Mouse (Mus musculus): ENCODE data around the gene Lrfn3. TPM values are rescaled to one million over a fixed set of nuclear protein-coding genes. Genes with fewer than 3 reads are reported as not detected.

Gene Lrfn3
- polyA plus RNA-seq, 1 experiment from 2014 or later: 6.6 TPM

DNA sequence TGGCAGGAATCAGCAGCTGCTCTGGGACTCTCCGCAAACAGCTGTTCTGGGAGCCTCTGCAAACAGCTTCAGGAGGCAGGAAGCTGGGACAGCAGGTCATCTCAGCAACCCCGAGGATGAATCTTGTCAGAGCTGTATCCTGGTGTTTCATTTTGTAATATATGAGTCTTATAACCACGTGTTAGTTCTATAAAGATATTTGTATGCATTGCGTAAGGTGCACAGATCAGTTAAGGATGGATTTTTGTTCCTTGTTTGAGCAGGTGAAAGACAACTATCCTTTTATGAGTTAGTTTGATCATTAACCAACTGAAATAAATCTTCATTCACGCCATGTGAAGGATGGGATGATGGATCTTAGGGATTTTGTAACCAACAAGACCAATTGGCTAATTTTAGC is 17.5 kb upstream of the Lrfn3 start:
- no peak overlapping the region for H3K9ac ChIP-seq
- no peak overlapping the region for H3K4me2 ChIP-seq (replicated peaks)
- WGBS: 62% methylated on average over 5 of the region's 5 CpGs
- no peaks in the 10 kb centered on the region for H3K36me3 ChIP-seq
- H3K9me3 ChIP-seq (replicated peaks): no peaks in the 10 kb centered on the region
- ATAC-seq (ENCODE audit: insufficient number of reproducible peaks, low FRiP score, low TSS enrichment, low read depth): no peak
- H3K4me1 ChIP-seq: no peaks in the 10 kb centered on the region
- no peak overlapping the region for H3K27ac ChIP-seq (replicated peaks)
- no peaks in the 10 kb centered on the region for H3K27me3 ChIP-seq
- H3K4me3 ChIP-seq (replicated peaks): no peak overlapping the region

GRCm38 (mm10) chr7:30373501-30373962 is 11.0 kb upstream of the Lrfn3 start:
- under 1% methylated on average over 21 of the region's 21 CpGs for WGBS
- 0 out of 2 replicates have a peak, but pooled peaks cover 3% of the 10 kb centered on the region for H3K4me1 ChIP-seq
- H3K4me3 ChIP-seq (replicated peaks): peak overlapping the region; percentile 57
- no peaks in the 10 kb centered on the region for H3K9me3 ChIP-seq (replicated peaks)
- H3K27me3 ChIP-seq: no peaks in the 10 kb centered on the region
- peak overlapping the region; percentile 74 for H3K27ac ChIP-seq (replicated peaks)
- ATAC-seq (ENCODE audit: insufficient number of reproducible peaks, low FRiP score, low TSS enrichment, low read depth): peak; percentile 98
- H3K36me3 ChIP-seq: no peaks in the 10 kb centered on the region
- peak overlapping the region; percentile 41 for H3K9ac ChIP-seq
- H3K4me2 ChIP-seq (replicated peaks): peak overlapping the region; percentile 69

GRCm38 (mm10) chr7:30367466-30367865 is 4.9 kb upstream of the Lrfn3 start:
- Histone ChIP-seq H3K4me1 (peaks cover 2% of the 10 kb centered on the region), H3K36me3 (no peaks in the 10 kb centered on the region), H3K9me3 (replicated peaks) (no peaks in the 10 kb centered on the region), H3K27ac (replicated peaks) (no peak overlapping the region), H3K27me3 (0 out of 2 replicates have a peak, but pooled peaks cover 6% of the 10 kb centered on the region), H3K9ac (no peak overlapping the region), H3K4me2 (replicated peaks) (no peak overlapping the region), H3K4me3 (replicated peaks) (no peak overlapping the region)
- 72% methylated on average over 2 of the region's 2 CpGs for WGBS
- no peak for ATAC-seq (ENCODE audit: insufficient number of reproducible peaks, low FRiP score, low TSS enrichment, low read depth)

- H3K4me3 ChIP-seq (replicated peaks): peak overlapping the region; percentile 62
- ATAC-seq (ENCODE audit: insufficient number of reproducible peaks, low FRiP score, low TSS enrichment, low read depth): no peak
- H3K9me3 ChIP-seq (replicated peaks): no peaks in the 10 kb centered on the region
- H3K4me2 ChIP-seq (replicated peaks): peak overlapping the region; percentile 76
- H3K9ac ChIP-seq: no peak overlapping the region
- 60% methylated on average over 6 of the region's 6 CpGs for WGBS
- no peak overlapping the region for H3K27ac ChIP-seq (replicated peaks)
- peaks cover 14% of the 10 kb centered on the region for H3K36me3 ChIP-seq
- 0 out of 2 replicates have a peak, but pooled peaks cover 6% of the 10 kb centered on the region for H3K27me3 ChIP-seq
- peaks cover 27% of the 10 kb centered on the region for H3K4me1 ChIP-seq
These were observed 769 bp upstream of the Lrfn3 start for GRCm38 (mm10) chr7:30363344-30363738.

DNA sequence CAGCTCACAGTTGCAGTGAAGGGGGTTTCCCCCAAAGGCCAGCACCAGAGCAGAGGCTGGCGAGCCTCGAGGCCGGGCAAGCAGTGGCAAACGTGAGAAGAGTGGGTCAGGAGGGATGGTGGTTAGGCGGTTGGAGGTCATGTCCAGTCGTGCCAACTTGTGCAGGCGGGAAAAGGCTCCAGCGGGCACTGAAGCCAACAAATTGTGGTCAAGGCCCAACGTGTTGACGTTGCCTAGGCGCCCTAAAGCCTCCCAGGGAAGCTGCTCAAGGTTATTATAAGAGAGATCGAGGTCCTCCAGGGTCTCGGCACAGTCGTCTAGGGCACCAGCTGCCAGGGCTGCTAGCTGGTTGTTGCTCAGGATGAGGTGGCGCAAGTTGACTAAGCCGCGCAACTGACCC is 2.5 kb downstream of the Lrfn3 start:
- 89% methylated on average over 17 of the region's 17 CpGs for WGBS
- Histone ChIP-seq H3K27me3 (0 out of 2 replicates have a peak, but pooled peaks cover 6% of the 10 kb centered on the region), H3K4me2 (replicated peaks) (no peak overlapping the region), H3K27ac (replicated peaks) (no peak overlapping the region), H3K36me3 (peaks cover 23% of the 10 kb centered on the region), H3K9ac (no peak overlapping the region), H3K4me3 (replicated peaks) (no peak overlapping the region), H3K4me1 (peaks cover 27% of the 10 kb centered on the region), H3K9me3 (replicated peaks) (no peaks in the 10 kb centered on the region)
- ATAC-seq (ENCODE audit: insufficient number of reproducible peaks, low FRiP score, low TSS enrichment, low read depth): no peak

GRCm38 (mm10) chr7:30359276-30359865 is 3.2 kb downstream of the Lrfn3 start:
- H3K4me1 ChIP-seq: peaks cover 27% of the 10 kb centered on the region
- H3K27me3 ChIP-seq: 0 out of 2 replicates have a peak, but pooled peaks cover 6% of the 10 kb centered on the region
- no peak overlapping the region for H3K4me3 ChIP-seq (replicated peaks)
- H3K9me3 ChIP-seq (replicated peaks): no peaks in the 10 kb centered on the region
- ATAC-seq (ENCODE audit: insufficient number of reproducible peaks, low FRiP score, low TSS enrichment, low read depth): no peak
- peaks cover 23% of the 10 kb centered on the region for H3K36me3 ChIP-seq
- H3K9ac ChIP-seq: no peak overlapping the region
- no peak overlapping the region for H3K4me2 ChIP-seq (replicated peaks)
- 87% methylated on average over 31 of the region's 31 CpGs for WGBS
- no peak overlapping the region for H3K27ac ChIP-seq (replicated peaks)

DNA sequence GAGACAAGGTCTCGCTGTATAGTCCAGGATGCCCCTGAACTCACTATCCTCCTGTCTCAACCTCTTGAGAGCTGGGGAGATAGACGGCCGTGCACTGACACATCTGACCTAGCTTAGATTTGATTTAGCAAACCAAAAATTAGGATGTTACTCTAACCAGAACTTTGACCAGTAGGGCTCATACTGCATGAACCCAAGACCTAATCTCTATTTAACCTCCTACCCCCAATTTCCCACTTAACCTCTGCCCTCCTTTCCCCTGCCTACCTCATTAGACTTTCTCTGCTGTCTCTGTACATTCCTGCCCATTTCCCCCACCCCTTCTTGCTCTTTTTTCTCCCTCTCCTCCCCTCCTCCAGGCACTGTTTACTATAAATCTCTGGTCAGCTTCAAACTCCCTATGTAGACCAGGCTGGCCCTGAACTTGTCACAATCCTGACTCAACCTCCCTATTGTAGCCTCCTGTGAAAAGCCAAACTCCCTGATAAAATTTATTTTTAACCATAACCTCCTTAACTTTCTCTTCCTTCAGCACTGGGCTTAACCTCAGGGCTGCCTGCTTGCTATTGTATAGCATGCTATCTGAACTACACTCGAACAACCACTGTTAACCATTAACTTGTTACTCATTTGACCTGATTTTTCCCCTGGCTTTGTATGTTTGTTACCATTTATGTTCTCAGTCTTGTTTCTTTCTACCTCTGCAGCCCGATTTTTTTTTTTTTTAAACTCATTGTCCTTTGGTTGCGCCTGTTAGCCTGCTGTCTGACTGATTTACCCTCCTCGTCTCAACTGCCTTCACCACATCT is 4.0 kb downstream of the Lrfn3 start:
- peaks cover 23% of the 10 kb centered on the region for H3K36me3 ChIP-seq
- H3K27ac ChIP-seq (replicated peaks): no peak overlapping the region
- no peak for ATAC-seq (ENCODE audit: insufficient number of reproducible peaks, low FRiP score, low TSS enrichment, low read depth)
- H3K9me3 ChIP-seq (replicated peaks): no peaks in the 10 kb centered on the region
- WGBS: 60% methylated on average over 7 of the region's 7 CpGs
- H3K27me3 ChIP-seq: no peaks in the 10 kb centered on the region
- H3K4me3 ChIP-seq (replicated peaks): no peak overlapping the region
- peaks cover 27% of the 10 kb centered on the region for H3K4me1 ChIP-seq
- no peak overlapping the region for H3K9ac ChIP-seq
- H3K4me2 ChIP-seq (replicated peaks): no peak overlapping the region

GRCm38 (mm10) chr7:30354059-30354458 is 8.5 kb downstream of the Lrfn3 start:
- Histone ChIP-seq H3K4me2 (replicated peaks) (no peak overlapping the region), H3K36me3 (peaks cover 9% of the 10 kb centered on the region; the same call in 1 of the 2 replicates), H3K4me1 (no peaks in the 10 kb centered on the region), H3K9me3 (replicated peaks) (no peaks in the 10 kb centered on the region), H3K27ac (replicated peaks) (no peak overlapping the region), H3K27me3 (peaks cover 5% of the 10 kb centered on the region), H3K4me3 (replicated peaks) (no peak overlapping the region), H3K9ac (no peak overlapping the region)
- no peak for ATAC-seq (ENCODE audit: insufficient number of reproducible peaks, low FRiP score, low TSS enrichment, low read depth)
- 70% methylated on average over 4 of the region's 4 CpGs for WGBS

GRCm38 (mm10) chr7:30353279-30353822 is 9.2 kb downstream of the Lrfn3 start:
- ATAC-seq (ENCODE audit: insufficient number of reproducible peaks, low FRiP score, low TSS enrichment, low read depth): no peak
- H3K4me1 ChIP-seq: no peaks in the 10 kb centered on the region
- 6% methylated on average over 6 of the region's 6 CpGs for WGBS

GRCm38 (mm10) chr7:30347828-30348227 is 14.7 kb downstream of the Lrfn3 start:
- peaks cover 34% of the 10 kb centered on the region for H3K27me3 ChIP-seq
- H3K9ac ChIP-seq: no peak overlapping the region
- H3K27ac ChIP-seq (replicated peaks): no peak overlapping the region
- H3K4me3 ChIP-seq (replicated peaks): no peak overlapping the region
- WGBS: 2% methylated on average over 30 of the region's 30 CpGs
- ATAC-seq (ENCODE audit: insufficient number of reproducible peaks, low FRiP score, low TSS enrichment, low read depth): no peak
- no peaks in the 10 kb centered on the region for H3K9me3 ChIP-seq (replicated peaks)
- peak overlapping the region; percentile 17; the same call in 1 of the 2 replicates for H3K4me2 ChIP-seq (replicated peaks)
- no peaks in the 10 kb centered on the region for H3K36me3 ChIP-seq
- peaks cover 5% of the 10 kb centered on the region; the same call in 1 of the 2 replicates for H3K4me1 ChIP-seq

More at GRCm38 (mm10) chr7:30353279-30353822, 9.2 kb downstream of the Lrfn3 start:
- Histone ChIP-seq H3K27ac (replicated peaks) (no peak overlapping the region), H3K4me2 (replicated peaks) (no peak overlapping the region), H3K27me3 (peaks cover 12% of the 10 kb centered on the region), H3K9me3 (replicated peaks) (no peaks in the 10 kb centered on the region), H3K4me3 (replicated peaks) (no peak overlapping the region), H3K9ac (no peak overlapping the region), H3K36me3 (peaks cover 9% of the 10 kb centered on the region; the same call in 1 of the 2 replicates)

GRCm38 (mm10) chr7:30346635-30347379 is 15.8 kb downstream of the Lrfn3 start:
- WGBS: 26% methylated on average over 21 of the region's 21 CpGs

More at GRCm38 (mm10) chr7:30346635-30347379, 15.8 kb downstream of the Lrfn3 start:
- no peak for ATAC-seq (ENCODE audit: insufficient number of reproducible peaks, low FRiP score, low TSS enrichment, low read depth)
- Histone ChIP-seq H3K27me3 (peaks cover 39% of the 10 kb centered on the region), H3K27ac (replicated peaks) (no peak overlapping the region), H3K36me3 (no peaks in the 10 kb centered on the region), H3K4me2 (replicated peaks) (no peak overlapping the region), H3K4me3 (replicated peaks) (no peak overlapping the region), H3K9me3 (replicated peaks) (no peaks in the 10 kb centered on the region), H3K9ac (no peak overlapping the region), H3K4me1 (peaks cover 5% of the 10 kb centered on the region; the same call in 1 of the 2 replicates)
